Mouse (Mus musculus): ENCODE results near the gene Gpr3.

Gene Gpr3

GRCm38 (mm10) chr4:133234771-133235170 is 22.4 kb upstream of the Gpr3 start:
- DNase-seq (ENCODE audit: low read depth, low spot score): no peak

- DNase-seq (ENCODE audit: low read depth, low spot score): no peak
Measured at GRCm38 (mm10) chr4:133233285-133233976, 21.1 kb upstream of the Gpr3 start.

DNA sequence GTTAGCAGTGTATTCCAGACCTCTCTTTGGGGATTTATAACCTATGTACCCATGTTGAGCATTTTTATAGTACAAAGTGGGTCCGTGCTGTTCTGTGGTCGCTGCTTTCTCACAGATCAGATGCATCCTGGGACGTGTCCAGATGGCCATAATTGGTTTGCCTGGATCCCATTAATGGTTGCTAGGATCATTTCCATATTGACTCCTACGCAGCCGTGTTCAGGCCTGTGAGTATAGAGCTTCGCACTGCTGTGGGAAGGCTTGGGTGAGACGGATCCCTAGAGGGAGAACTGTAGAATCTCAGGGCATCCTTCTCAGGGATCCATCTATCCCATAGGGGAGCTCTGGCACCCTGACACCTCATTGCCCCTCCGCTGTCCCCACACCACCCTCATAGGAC is 17.2 kb upstream of the Gpr3 start:
- DNase-seq (ENCODE audit: low read depth, low spot score): no peak

DNA sequence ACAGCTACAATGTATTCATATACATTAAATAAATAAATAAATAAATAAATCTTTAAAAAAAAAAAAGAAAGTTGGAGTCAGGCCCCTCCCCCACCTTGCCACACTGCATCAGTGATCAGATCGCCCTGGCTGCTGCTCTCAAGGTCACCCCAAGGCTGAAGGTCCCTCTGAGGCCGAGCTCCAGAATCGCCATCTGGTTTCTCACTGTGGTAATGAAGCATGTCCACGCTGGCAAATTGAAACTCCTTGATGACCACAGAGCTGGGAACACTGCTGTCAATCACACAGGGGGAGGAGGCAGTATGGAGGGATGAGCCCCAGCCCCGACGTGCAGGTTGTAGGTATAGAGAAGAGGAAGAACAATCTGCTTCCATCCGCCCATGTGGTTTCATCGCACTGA is 15.3 kb upstream of the Gpr3 start:
- DNase-seq (ENCODE audit: low read depth, low spot score): no peak

- DNase-seq (ENCODE audit: low read depth, low spot score): no peak
Measured at GRCm38 (mm10) chr4:133226073-133226472, 13.7 kb upstream of the Gpr3 start.

DNA sequence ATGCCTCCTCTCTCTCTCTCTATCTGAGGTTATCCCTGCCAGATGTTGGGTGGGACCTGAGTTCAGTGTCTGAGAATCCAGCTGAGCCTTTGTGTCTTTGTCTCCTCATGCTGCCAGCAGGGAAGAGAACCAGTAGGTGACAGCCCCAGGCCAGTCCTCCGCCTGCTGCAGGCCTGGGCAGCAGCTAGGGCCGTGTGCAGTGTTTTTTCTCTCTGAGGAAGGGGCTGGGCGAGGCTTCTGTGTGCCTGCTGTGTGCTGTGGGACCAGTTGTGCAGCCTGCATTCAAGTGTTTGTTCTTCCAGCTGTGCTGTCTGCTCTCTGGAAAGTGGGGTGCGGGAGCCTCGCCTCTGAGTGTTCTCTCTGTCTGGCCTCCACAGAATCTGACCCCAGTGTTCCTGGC is 11.5 kb upstream of the Gpr3 start:
- no peak for DNase-seq (ENCODE audit: low read depth, low spot score)

GRCm38 (mm10) chr4:133221701-133222100 is 9.4 kb upstream of the Gpr3 start:
- DNase-seq (ENCODE audit: low read depth, low spot score): no peak

DNA sequence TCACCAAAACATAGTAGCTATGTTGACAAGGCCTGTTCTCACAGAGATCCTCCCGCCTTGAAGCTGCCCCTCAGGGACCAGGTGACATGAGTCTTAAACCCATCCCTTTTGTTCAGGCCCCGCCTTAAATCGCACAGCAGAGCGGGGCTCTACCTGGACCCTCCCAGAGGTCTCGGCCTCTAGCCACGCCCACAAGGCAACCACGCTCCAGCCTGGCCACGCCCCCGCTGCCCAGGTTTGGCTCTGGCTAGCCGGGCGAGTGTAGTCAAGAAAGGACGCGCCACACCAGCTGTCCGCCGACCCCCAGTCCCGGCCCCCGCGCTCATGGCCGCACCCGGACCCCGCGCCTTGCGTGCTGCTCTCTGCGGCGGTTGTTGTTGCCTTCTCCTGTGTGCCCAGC is 8.3 kb upstream of the Gpr3 start:
- no peak for DNase-seq (ENCODE audit: low read depth, low spot score)

GRCm38 (mm10) chr4:133218745-133219144 is 6.4 kb upstream of the Gpr3 start:
- DNase-seq (ENCODE audit: low read depth, low spot score): no peak

DNA sequence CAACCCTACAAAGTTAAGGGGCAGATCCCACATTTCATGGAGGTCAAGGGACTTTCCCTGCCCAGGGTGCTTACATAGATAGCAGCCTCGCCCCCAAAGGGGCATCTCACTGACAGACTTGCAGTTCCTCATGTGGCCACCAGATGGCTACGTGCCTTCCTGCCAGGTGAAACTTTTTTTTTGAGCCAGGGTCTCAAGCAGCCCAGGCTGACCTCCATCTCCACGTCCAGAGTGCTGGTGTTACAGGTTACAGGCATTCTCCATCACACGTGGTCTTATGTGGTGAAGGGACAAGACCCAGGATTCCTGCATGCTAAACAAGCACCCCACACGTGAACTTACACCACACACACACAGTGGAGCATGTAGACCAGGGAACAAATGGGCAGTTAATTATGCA is 5.3 kb upstream of the Gpr3 start:
- DNase-seq (ENCODE audit: low read depth, low spot score): peak; percentile 54

- no peak for DNase-seq (ENCODE audit: low read depth, low spot score)
Measured at GRCm38 (mm10) chr4:133213661-133214060, 1.3 kb upstream of the Gpr3 start.

- DNase-seq (ENCODE audit: low read depth, low spot score): no peak
Measured at GRCm38 (mm10) chr4:133213268-133213590, 893 bp upstream of the Gpr3 start.

- DNase-seq (ENCODE audit: low read depth, low spot score): peak; percentile 71
Measured at GRCm38 (mm10) chr4:133212562-133213267, 379 bp upstream of the Gpr3 start.

- no peak for DNase-seq (ENCODE audit: low read depth, low spot score)
Measured at GRCm38 (mm10) chr4:133210788-133211390, 1.4 kb downstream of the Gpr3 start.

DNA sequence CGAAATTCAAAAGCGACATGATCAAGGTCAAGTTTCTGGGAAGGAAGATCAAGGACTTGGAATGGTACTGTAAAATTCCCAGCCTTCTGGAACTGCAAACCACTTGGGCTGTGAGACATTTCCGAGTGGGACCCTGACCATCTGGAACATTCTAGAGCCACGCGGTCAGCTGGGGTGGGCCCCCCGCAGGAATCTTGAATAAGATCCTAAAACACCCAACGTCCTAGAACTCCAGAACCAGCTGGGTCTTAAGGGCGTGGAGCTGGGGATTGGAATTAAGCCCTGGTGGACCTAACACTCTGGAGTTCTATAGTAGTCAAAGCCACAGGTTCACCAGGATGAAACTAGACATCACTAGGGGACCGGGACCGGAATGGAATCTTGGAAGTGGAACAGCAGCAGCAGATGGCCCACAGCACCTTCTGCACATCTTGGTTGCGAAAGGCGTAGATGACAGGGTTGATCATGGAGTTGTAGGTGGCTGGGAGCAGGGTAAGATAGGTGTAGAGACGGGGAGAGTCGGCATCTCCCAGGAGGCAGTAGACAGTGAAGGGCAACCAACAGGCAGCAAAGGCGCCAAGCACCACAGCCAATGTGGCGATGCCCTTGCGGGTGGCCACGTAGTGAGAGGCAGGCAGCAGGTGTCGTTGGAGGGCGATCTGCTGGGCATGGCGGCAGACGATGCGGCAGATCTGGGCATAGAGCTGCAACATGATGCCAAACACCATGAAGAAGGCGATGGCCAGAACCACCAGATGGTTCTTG is 2.1 kb downstream of the Gpr3 start:
- DNase-seq (ENCODE audit: low read depth, low spot score): no peak

- DNase-seq (ENCODE audit: low read depth, low spot score): no peak
Measured at GRCm38 (mm10) chr4:133209366-133209765, 3.0 kb downstream of the Gpr3 start.

DNA sequence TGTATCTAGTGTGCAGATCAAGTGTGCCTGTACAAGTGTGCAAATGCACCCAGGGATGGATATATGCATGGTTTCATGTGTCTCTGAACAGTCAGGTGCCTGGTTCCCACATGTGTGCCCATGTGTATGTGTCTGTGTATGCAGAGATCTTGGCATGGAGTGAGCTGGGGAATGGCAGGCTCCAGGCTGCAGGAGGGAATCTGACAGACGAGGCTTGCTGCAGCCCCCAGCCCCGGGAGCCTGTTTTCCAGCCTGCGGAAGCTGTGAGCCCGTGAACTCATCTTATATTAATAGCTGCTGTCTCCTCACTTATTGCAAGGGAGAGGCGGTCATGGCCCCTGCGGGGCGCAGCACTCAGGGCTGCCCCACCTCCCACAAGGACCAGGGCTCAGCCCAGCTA is 8.0 kb downstream of the Gpr3 start:
- no peak for DNase-seq (ENCODE audit: low read depth, low spot score)

DNA sequence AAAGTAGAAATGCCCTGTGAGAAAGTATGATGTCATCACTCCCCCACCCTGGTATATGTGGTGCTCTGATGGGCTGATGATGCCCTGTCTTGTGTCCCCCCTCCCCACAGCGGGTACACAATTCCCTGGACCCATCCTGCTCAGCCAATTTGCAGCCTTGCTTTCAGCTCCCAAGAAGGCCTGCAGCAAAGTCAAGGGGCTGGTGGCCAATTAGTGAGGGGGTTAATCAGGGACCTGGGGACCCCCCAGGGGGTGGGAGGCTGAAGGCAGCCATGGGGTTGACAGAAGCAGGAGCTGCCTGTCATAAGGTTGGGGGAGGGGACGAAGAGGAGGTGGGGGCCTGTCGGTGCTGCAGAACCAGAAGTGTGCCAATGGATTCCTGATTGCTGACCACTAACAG is 8.7 kb downstream of the Gpr3 start:
- DNase-seq (ENCODE audit: low read depth, low spot score): no peak

GRCm38 (mm10) chr4:133202254-133202653 is 10.1 kb downstream of the Gpr3 start:
- DNase-seq (ENCODE audit: low read depth, low spot score): no peak

DNA sequence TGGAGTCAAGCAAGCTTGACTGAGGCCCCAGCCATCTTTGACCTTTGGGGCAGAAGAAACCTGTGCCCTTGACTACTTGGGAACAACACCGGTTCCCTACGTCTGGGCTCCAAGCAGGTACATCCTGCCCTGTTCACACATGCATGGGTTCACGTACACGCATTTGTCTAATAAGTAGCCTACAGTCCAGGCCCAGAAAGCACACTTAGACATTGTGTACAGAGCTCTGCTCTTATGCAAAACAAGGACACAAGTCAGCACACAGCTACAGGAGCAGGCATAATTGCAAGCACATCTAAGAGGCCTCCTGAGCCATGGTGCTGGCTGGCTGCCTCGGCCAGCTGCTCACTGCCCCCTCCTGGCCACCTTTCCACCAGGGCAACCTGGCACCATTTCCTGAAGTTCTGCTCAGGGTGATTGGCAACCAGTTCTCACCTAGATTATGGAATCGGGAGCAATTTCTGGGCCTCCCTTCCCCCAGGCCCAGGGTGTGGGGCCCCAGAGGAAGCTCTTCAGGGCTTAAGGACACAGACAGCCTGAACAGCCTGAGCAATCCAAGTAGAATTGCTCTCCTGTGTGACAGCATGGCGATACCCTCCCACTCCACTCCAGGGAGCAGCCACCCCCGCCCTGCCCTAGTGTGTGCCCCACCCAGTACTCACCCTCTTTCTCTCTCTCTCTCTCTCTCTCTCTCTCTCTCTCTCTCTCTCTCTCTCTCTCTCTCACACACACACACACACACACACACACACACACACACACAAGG is 11.1 kb downstream of the Gpr3 start:
- DNase-seq (ENCODE audit: low read depth, low spot score): no peak

- no peak for DNase-seq (ENCODE audit: low read depth, low spot score)
Measured at GRCm38 (mm10) chr4:133200343-133200742, 12.0 kb downstream of the Gpr3 start.

DNA sequence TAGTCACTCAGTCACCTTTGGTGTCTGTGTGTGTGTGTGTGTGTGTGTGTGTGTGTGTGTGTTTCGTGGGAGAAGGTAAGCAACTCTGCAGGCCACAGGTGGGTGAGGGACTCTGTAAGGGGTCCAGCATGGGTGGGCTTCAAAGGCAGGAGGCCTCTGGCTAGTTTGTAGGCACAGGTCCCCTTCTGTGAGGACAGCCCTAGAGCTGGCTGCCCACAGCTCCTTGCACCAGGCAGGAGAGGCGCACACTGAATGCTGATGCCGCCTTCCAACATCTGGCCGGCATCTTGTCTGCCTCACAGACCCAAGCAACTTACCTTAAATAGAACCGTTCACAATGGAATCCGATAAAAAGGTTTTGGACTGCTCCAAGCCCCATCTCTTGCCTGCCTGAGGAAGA is 12.6 kb downstream of the Gpr3 start:
- no peak for DNase-seq (ENCODE audit: low read depth, low spot score)
